Mouse (Mus musculus): ENCODE measurements around the gene Adprhl2. TPM values are rescaled to one million over a fixed set of nuclear protein-coding genes. Genes with fewer than 3 reads are reported as not detected.
A peak's percentile ranks its signal among the peaks of the same experiment; 100 is the strongest.

The Adprhl2 gene
- polyA plus RNA-seq, 1 experiment = 44.3 TPM

GRCm38 (mm10) chr4:126300916-126301583, 20.5 kb downstream of the Adprhl2 start:
- TF ChIP-seq POLR2A (IDR thresholded peaks at IDR 0.05; ENCODE audit: low read depth, low read length) (no peak), CTCF (IDR thresholded peaks at IDR 0.05; ENCODE audit: extremely low read depth, insufficient read depth, insufficient read length, insufficient replicate concordance) (no peak)
- Histone ChIP-seq H3K27me3 (ENCODE audit: control insufficient read depth, insufficient read depth, low read length) (peaks cover 21% of the 10 kb centered on the region), H3K4me3 (ENCODE audit: extremely low read depth, insufficient read depth, insufficient read length) (peak overlapping the region; percentile 26; the same call in 1 of the 2 replicates), H3K4me1 (ENCODE audit: control insufficient read depth, insufficient read depth, insufficient read length) (peaks cover 9% of the 10 kb centered on the region), H3K27ac (ENCODE audit: insufficient read depth, low read length) (no peak overlapping the region), H3K36me3 (ENCODE audit: control insufficient read depth, insufficient read depth, low read length) (no peaks in the 10 kb centered on the region)
- 3% methylated on average over 50 of the region's 50 CpGs for WGBS
- no peak for DNase-seq (ENCODE audit: low read depth in 1 of 2, low spot score in 2 of 2)

GRCm38 (mm10) chr4:126296617-126297101, 24.8 kb downstream of the Adprhl2 start:
- Histone ChIP-seq H3K27me3 (ENCODE audit: control insufficient read depth, insufficient read depth, low read length) (peaks cover 16% of the 10 kb centered on the region), H3K4me3 (ENCODE audit: extremely low read depth, insufficient read depth, insufficient read length) (peak overlapping the region; percentile 33; the same call in 1 of the 2 replicates), H3K36me3 (ENCODE audit: control insufficient read depth, insufficient read depth, low read length) (no peaks in the 10 kb centered on the region), H3K4me1 (ENCODE audit: control insufficient read depth, insufficient read depth, insufficient read length) (peaks cover 9% of the 10 kb centered on the region), H3K27ac (ENCODE audit: insufficient read depth, low read length) (no peak overlapping the region)
- no peak for TF ChIP-seq CTCF (IDR thresholded peaks at IDR 0.05; ENCODE audit: extremely low read depth, insufficient read depth, insufficient read length, insufficient replicate concordance)
- TF ChIP-seq POLR2A (IDR thresholded peaks at IDR 0.05; ENCODE audit: low read depth, low read length) = no peak
- 5% methylated on average over 34 of the region's 34 CpGs for WGBS
- no peak for DNase-seq (ENCODE audit: low read depth in 1 of 2, low spot score in 2 of 2)

GRCm38 (mm10) chr4:126295937-126296336, 25.6 kb downstream of the Adprhl2 start:
- Histone ChIP-seq H3K27me3 (ENCODE audit: control insufficient read depth, insufficient read depth, low read length) (peaks cover 11% of the 10 kb centered on the region), H3K4me3 (ENCODE audit: extremely low read depth, insufficient read depth, insufficient read length) (no peak overlapping the region), H3K27ac (ENCODE audit: insufficient read depth, low read length) (no peak overlapping the region), H3K36me3 (ENCODE audit: control insufficient read depth, insufficient read depth, low read length) (no peaks in the 10 kb centered on the region), H3K4me1 (ENCODE audit: control insufficient read depth, insufficient read depth, insufficient read length) (peaks cover 5% of the 10 kb centered on the region)
- DNase-seq (ENCODE audit: low read depth in 1 of 2, low spot score in 2 of 2) = no peak
- TF ChIP-seq POLR2A (IDR thresholded peaks at IDR 0.05; ENCODE audit: low read depth, low read length) (no peak), CTCF (IDR thresholded peaks at IDR 0.05; ENCODE audit: extremely low read depth, insufficient read depth, insufficient read length, insufficient replicate concordance) (no peak)
- 58% methylated on average over 4 of the region's 4 CpGs for WGBS

- no peak overlapping the region for H3K4me3 ChIP-seq (ENCODE audit: extremely low read depth, insufficient read depth, insufficient read length)
- no peak for DNase-seq (ENCODE audit: low read depth in 1 of 2, low spot score in 2 of 2)
- H3K27ac ChIP-seq (ENCODE audit: insufficient read depth, low read length) = no peak overlapping the region
- H3K36me3 ChIP-seq (ENCODE audit: control insufficient read depth, insufficient read depth, low read length) = no peaks in the 10 kb centered on the region
- peaks cover 8% of the 10 kb centered on the region for H3K27me3 ChIP-seq (ENCODE audit: control insufficient read depth, insufficient read depth, low read length)
- peaks cover 2% of the 10 kb centered on the region; the same call in 1 of the 2 replicates for H3K4me1 ChIP-seq (ENCODE audit: control insufficient read depth, insufficient read depth, insufficient read length)
- TF ChIP-seq CTCF (IDR thresholded peaks at IDR 0.05; ENCODE audit: extremely low read depth, insufficient read depth, insufficient read length, insufficient replicate concordance) = no peak
- TF ChIP-seq POLR2A (IDR thresholded peaks at IDR 0.05; ENCODE audit: low read depth, low read length) = no peak
- 84% methylated on average over 6 of the region's 6 CpGs for WGBS
These were observed 26.4 kb downstream of the Adprhl2 start for GRCm38 (mm10) chr4:126295152-126295551.

- no peak for TF ChIP-seq POLR2A (IDR thresholded peaks at IDR 0.05; ENCODE audit: low read depth, low read length)
- TF ChIP-seq CTCF (IDR thresholded peaks at IDR 0.05; ENCODE audit: extremely low read depth, insufficient read depth, insufficient read length, insufficient replicate concordance) = no peak
- no peak overlapping the region for H3K4me3 ChIP-seq (ENCODE audit: extremely low read depth, insufficient read depth, insufficient read length)
- DNase-seq (ENCODE audit: low read depth in 1 of 2, low spot score in 2 of 2) = no peak
- peaks cover 13% of the 10 kb centered on the region for H3K27me3 ChIP-seq (ENCODE audit: control insufficient read depth, insufficient read depth, low read length)
- no peak overlapping the region for H3K27ac ChIP-seq (ENCODE audit: insufficient read depth, low read length)
- no peaks in the 10 kb centered on the region for H3K36me3 ChIP-seq (ENCODE audit: control insufficient read depth, insufficient read depth, low read length)
- H3K4me1 ChIP-seq (ENCODE audit: control insufficient read depth, insufficient read depth, insufficient read length) = peaks cover 5% of the 10 kb centered on the region
- 69% methylated on average over 13 of the region's 13 CpGs for WGBS
These were observed 30.3 kb downstream of the Adprhl2 start for GRCm38 (mm10) chr4:126291196-126291595.

- TF ChIP-seq CTCF (IDR thresholded peaks at IDR 0.05; ENCODE audit: extremely low read depth, insufficient read depth, insufficient read length, insufficient replicate concordance) = no peak
- no peak for TF ChIP-seq POLR2A (IDR thresholded peaks at IDR 0.05; ENCODE audit: low read depth, low read length)
- no peaks in the 10 kb centered on the region for H3K36me3 ChIP-seq (ENCODE audit: control insufficient read depth, insufficient read depth, low read length)
- no peak overlapping the region for H3K27ac ChIP-seq (ENCODE audit: insufficient read depth, low read length)
- DNase-seq (ENCODE audit: low read depth in 1 of 2, low spot score in 2 of 2) = no peak
- peaks cover 16% of the 10 kb centered on the region for H3K27me3 ChIP-seq (ENCODE audit: control insufficient read depth, insufficient read depth, low read length)
- H3K4me3 ChIP-seq (ENCODE audit: extremely low read depth, insufficient read depth, insufficient read length) = no peak overlapping the region
- peaks cover 7% of the 10 kb centered on the region for H3K4me1 ChIP-seq (ENCODE audit: control insufficient read depth, insufficient read depth, insufficient read length)
- WGBS = 81% methylated on average over 8 of the region's 8 CpGs
These were observed 31.2 kb downstream of the Adprhl2 start for GRCm38 (mm10) chr4:126290314-126290713.

GRCm38 (mm10) chr4:126288085-126288666, 33.3 kb downstream of the Adprhl2 start:
- Histone ChIP-seq H3K27me3 (ENCODE audit: control insufficient read depth, insufficient read depth, low read length) (peaks cover 16% of the 10 kb centered on the region), H3K27ac (ENCODE audit: insufficient read depth, low read length) (no peak overlapping the region), H3K36me3 (ENCODE audit: control insufficient read depth, insufficient read depth, low read length) (no peaks in the 10 kb centered on the region), H3K4me3 (ENCODE audit: extremely low read depth, insufficient read depth, insufficient read length) (no peak overlapping the region), H3K4me1 (ENCODE audit: control insufficient read depth, insufficient read depth, insufficient read length) (peaks cover 7% of the 10 kb centered on the region)
- WGBS = 28% methylated on average over 17 of the region's 17 CpGs
- no peak for TF ChIP-seq POLR2A (IDR thresholded peaks at IDR 0.05; ENCODE audit: low read depth, low read length)
- no peak for TF ChIP-seq CTCF (IDR thresholded peaks at IDR 0.05; ENCODE audit: extremely low read depth, insufficient read depth, insufficient read length, insufficient replicate concordance)
- no peak for DNase-seq (ENCODE audit: low read depth in 1 of 2, low spot score in 2 of 2)
